Mouse (Mus musculus) ES-CJ7 (cell line): ENCODE data around the gene Cuta.

Experiments used
- DNase-seq: peaks from one replicate; pipeline ENCODE4 v3.0.0; 2011; ENCODE audit warnings: low read depth, low spot score

Gene Cuta

DNA sequence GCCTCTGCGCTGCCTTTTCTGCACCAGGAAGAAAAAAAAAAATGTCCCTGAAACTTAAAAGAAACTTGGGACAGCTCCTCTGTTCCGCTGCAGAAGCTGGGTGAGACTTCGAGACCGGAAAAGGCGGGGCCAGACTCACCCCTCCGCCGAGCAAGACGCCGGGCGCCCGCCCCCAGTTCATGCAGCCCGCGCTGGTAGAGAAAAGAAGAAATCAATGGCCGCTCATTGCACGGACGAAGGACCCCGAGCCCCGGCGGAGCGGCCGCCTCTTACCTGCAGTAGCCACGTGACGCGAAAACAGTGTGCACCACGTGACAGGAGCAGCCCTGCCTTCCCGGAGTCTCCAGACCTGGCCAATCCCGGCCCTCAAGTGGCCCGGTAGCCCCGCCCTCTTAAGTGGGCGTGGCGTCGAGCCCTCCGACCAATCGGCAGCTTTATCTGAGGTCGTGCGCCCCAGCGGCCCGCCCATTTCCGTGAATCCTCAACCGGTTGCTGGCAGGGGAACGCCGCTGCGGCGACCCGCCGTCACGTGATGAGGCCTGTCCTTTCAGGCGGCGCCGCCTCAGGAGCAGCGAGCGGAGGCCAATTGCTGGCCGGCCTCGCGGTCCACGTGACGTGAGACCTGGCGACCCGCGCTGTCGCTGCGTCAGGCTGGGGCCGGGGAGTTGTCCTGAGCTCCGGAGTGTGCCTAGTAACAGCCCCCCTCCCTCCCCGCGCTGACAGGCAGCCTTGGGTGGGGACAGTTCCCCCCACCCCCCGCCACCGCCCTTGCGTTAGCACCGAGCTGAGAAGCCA lies at the start of gene Cuta:
TSS of gene Cuta (minus strand) at position 392 of the 795 bp plus-strand sequence.
- peak; percentile 99 for DNase-seq

GRCm38 (mm10) chr17:26985503-26986179 lies 46.3 kb upstream of the Cuta start:
- no peak for DNase-seq

DNA sequence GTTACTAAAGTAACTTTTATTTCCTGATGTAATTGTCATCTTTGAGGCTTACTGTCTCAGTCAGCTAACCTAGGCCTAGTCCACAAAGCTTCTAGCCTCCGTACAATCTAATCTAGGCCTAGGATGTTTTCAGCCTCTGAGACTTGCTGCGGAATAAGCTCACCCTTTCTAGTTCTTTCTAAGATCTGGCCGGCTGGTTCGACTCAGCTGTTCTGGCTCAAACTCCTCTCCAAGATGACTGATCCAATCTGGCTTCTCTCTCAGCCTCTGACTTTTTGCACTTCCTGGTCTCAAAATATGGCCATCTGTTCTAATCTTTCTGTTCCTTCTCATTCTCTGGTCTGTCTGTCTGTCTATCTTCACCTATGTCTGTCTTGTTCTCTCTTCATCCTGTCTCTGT lies 44.0 kb upstream of the Cuta start:
- DNase-seq, result no peak

DNA sequence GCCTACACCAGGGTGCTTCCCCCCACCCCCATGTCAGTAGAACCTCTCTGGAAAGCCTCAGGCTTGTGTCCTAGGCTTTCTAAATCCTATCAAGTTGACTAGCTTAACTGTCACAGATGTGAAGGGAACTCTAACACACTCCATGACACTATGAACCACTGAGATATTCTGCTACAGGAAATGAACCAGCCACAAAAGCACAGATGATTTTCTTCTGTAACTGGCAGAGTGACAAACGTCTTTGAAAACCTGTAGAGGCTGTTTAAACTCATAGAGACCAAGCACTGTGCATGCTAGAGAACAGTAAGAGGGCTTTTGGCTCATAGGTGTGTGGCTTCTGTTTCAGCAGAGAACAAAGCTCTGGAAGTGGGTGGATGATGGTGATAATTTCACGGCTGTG lies 41.7 kb upstream of the Cuta start:
- no peak for DNase-seq

DNA sequence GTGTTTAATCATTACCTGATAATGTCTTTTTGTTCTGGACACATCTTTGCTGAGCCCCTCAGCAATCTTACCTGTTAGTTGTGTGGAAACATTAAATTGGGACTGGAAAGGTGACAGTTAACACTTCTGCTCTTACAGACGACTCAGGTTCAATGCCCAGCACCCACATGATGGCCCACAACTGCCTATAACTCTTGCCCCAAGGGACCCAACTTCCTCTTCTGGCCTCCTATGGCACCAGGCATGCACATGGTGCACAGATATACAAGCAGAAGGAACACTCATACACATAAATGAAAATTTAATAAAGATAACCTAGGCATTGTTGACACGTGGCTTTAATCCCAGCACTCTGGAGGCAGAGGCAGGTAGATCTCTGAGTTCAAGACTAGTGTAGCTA lies 40.1 kb upstream of the Cuta start:
- DNase-seq, result no peak

DNA sequence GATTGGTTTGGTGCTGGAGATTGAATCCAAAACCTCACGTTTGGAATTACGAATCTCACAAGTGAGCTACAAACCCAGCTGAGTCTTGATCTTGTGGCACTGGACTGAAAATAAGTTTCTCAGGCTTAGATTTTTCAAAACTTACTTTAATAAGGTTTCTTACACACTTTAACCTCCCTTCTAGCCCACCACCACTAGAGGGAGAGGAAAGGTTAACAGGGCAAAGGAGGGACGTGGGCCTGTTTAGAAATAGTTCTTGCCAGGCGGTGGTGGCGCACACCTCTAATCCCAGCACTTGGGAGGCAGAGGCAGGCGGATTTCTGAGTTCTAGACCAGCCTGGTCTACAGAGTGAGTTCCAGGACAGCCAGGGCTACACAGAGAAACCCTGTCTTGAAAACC lies 38.0 kb upstream of the Cuta start:
- peak; percentile 44 for DNase-seq

- DNase-seq, result no peak
Measured at GRCm38 (mm10) chr17:26975415-26975814, 36.0 kb upstream of the Cuta start.

GRCm38 (mm10) chr17:26974547-26974946 lies 35.2 kb upstream of the Cuta start:
- no peak for DNase-seq

DNA sequence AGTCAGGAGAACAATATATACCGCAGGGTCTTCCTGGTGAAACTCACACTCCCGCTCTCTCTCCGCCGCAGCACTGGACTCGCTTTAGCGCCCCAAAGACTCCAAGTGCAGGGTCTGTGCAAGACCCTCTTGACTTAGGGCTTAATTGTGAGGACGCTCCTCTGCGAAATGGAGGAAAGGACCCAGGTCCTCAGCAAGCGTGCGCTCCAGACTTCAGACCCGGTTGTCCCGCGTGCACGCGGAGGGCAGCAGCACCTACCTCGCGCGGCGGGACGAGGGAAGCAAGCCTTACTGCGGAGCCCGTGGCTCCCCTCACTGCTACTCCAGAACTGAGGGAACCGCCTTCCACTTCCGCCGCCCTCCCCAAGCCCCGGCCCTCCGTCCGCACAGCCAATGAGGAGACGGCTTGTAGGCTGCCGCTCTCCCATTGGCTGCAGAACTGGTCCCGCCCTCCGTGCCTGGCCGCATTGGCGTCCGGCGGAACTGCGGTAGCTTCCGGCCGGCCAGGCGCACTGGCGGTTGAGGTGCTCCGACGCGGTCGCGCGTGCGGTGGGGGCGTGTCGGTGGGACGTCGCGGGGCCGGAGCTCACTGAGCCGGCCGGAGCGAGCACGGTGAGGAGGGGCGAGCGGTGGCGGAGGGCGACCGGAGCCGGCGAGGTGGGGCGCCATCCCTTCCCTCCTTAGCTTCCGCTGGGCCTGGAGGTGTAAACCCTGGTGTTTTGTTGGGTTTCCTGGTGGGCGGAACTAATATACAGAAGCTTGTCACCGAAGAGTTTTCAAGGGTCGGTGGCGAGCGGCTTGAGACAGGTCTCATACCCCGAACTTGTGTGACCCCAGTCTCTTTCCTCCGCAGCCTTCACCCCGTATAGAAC lies 33.6 kb upstream of the Cuta start, which contains the start of gene Zbtb9:
TSS of gene Zbtb9 (plus strand) at position 465 of the 872 bp plus-strand sequence.
- DNase-seq, result peak; percentile 93

- no peak for DNase-seq
Measured at GRCm38 (mm10) chr17:26972107-26972506, 32.7 kb upstream of the Cuta start.

- DNase-seq, result no peak
Measured at GRCm38 (mm10) chr17:26971247-26971905, 32.0 kb upstream of the Cuta start.

DNA sequence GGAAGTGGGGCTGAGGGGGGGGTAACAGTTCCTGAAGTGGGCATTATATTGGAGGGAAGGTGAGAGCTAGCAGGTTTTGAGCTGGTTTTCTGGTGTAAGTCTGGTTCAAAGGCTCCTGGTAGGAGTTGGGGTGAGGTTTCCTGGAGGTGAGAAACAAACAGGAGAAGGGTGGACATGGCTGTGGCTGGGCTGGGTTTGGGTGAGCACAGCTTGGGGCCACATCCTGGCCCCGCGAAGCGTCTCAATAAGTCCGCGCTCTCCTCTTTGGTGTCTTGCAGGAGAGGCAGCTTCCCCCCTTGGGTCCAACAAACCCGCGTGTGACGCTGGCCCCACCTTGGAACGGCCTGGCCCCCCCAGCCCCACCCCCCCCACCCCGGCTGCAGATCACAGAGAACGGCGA lies 30.9 kb upstream of the Cuta start:
- DNase-seq, result no peak

- no peak for DNase-seq
Measured at GRCm38 (mm10) chr17:26969257-26969656, 29.9 kb upstream of the Cuta start.

DNA sequence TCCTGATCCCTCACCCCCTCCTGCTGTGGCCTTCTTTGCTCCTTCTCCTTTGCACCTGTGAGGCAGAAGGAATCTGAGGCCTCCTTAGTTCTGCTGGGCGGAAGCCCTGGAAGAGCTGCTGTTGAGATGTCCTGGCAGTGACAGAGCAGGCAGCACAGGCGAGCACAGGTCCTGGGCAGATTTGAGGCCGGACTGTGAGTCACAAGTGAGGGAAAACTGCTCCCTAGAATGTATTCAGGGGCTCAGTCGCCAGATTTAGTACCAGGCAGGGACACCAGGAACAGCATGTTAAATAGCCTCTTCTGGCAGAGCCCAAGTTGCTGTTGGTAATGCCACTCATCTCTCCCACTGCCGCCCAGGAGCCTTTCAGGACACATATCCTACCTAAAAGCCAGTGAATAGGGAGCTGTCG lies 28.8 kb upstream of the Cuta start:
- DNase-seq, result no peak

DNA sequence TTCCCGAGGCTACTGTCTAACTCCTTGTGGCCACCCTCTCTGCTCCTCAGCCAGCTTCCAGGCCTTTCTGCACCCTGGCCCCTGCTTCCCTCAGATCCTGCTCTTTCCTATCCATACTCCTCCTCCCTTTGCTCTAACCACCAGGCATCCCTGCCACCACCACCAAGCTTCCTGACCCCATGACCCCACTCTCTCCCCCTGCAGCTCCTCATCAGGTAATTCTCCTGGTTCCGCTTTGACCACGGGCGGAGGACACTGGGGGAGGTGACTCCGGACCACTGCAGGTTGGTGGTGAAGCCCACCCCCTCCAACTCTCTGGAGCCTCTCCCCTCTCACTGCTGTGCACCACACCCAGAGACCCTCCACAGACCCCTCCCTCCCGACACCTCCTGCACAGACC lies 28.1 kb upstream of the Cuta start:
- no peak for DNase-seq

DNA sequence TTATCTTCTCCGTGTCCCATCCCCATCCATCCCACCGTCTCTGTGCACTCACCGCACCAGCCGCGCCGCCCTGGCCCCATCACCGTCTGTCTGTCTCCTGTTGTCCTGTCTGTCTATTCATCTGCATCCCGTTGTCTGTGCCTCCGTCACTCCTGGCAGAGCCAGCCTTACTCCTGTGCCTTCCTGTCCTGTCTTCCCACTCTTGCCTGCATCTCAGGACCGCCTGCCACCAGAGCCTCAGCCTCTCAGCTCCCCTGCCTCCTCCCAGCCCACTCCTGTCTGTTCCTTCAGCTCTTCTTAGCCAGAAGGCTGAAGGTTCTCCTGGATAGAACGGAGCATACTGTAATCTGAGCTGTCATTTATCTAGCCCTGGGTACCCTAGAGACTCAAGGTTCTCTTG lies 27.6 kb upstream of the Cuta start:
- no peak for DNase-seq

DNA sequence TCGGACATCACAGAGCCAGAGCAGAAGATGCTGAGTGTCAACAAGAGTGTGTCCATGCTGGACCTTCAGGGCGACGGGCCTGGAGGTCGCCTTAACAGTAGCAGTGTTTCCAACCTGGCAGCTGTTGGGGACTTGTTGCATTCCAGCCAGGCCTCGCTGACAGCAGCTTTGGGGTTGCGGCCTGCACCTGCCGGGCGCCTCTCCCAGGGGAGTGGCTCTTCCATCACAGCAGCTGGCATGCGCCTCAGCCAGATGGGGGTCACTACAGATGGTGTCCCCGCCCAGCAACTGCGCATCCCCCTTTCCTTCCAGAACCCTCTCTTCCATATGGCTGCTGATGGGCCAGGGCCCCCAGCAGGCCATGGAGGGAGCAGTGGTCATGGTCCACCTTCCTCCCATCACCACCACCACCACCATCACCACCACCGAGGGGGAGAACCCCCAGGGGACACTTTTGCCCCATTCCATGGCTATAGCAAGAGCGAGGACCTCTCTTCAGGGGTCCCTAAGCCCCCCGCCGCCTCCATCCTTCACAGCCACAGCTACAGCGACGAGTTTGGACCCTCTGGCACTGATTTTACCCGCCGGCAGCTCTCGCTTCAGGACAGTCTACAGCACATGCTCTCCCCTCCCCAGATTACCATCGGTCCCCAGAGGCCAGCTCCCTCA lies 22.3 kb upstream of the Cuta start:
- no peak for DNase-seq

DNA sequence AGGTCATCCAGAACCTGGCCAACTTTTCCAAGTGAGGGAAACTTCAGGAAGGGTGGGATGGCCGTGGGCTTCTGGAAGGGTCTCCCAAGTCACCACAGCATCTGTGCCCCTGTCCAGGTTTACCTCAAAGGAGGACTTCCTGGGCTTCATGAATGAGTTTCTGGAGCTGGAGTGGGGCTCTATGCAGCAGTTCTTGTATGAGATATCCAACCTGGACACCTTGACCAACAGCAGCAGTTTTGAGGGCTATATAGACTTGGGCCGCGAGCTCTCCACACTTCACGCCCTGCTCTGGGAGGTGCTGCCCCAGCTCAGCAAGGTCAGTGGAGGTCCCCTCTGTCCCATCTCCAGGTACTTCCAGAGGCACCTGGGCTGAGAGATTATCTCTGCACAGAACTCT lies 20.4 kb upstream of the Cuta start:
- no peak for DNase-seq

- DNase-seq, result no peak
Measured at GRCm38 (mm10) chr17:26958880-26959279, 19.5 kb upstream of the Cuta start.

DNA sequence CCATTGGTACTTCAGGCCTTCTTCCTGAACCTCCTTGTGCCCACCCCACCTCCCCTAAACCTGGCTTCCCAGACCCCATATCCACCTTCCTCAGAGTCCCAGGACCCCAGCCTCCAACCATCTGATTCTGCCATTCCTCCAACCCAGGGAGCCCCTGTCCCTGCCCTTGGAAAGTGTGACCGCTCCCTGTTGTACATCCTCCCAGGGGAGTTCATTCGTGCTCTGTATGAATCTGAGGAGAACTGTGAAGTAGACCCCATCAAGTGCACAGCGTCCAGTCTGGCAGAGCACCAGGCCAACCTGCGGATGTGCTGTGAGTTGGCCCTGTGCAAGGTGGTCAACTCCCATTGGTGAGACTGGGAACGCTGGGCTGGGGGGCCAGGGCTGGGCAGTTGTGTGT lies 18.5 kb upstream of the Cuta start:
- DNase-seq, result no peak

GRCm38 (mm10) chr17:26956895-26957294 lies 17.5 kb upstream of the Cuta start:
- no peak for DNase-seq
